Mouse (Mus musculus) gastrocnemius, postnatal 25 days (tissue): Measurements from ENCODE around the gene Ptpn5. TPM values are rescaled to one million over a fixed set of nuclear protein-coding genes. Genes with fewer than 3 reads are reported as not detected.

Experiments
- DNase-seq: peaks from one replicate; pipeline ENCODE4 v3.0.0; 2022
- total RNA-seq, 2 experiments: library from RNA; stranded (reverse); gene quantifications; 1 replicate in 1 of 2; 2 replicates in 1 of 2; pipeline ENCODE4 v1.2.3; 2021

The Ptpn5 gene
- total RNA-seq, 2 experiments from 2014 or later = not detected

DNA sequence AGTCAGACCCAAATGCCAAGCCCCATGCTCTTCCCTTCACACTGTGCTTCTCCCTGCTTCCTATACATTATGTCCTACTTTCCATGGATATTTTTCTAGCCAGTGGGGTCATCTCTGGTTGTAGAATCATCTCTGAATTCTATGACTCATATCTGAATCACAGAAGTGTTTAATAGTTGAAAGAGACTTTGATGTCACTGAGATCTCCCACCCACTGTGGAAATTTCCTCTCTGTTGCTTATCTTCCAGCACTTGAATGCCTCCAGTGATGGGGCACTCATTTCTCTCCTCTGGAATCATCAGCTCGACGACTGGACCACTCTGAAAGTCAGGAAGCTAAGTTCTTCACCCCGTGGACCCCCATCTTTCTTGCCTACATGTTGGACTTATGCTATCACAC is 22.4 kb downstream of the Ptpn5 start:
- no peak for DNase-seq

DNA sequence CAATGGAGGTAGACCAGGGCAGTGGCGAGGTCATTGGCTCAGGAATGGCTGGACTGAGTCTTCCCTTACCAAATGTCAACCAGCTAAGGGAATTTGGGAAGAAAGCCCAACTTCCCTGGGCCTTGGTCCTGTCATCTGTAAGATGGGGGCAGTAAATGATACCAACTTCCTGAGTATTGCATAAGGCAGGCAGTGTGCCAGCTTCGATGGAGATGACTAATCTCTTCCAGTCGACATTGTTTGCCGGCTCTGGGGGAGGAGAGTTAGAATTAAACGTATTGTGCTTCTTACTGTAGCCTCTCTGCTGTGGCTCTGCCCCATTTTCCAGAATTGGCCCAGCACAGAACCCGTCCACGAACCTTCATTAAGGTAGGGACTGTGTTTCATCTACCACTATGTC is 23.0 kb downstream of the Ptpn5 start:
- no peak for DNase-seq

DNA sequence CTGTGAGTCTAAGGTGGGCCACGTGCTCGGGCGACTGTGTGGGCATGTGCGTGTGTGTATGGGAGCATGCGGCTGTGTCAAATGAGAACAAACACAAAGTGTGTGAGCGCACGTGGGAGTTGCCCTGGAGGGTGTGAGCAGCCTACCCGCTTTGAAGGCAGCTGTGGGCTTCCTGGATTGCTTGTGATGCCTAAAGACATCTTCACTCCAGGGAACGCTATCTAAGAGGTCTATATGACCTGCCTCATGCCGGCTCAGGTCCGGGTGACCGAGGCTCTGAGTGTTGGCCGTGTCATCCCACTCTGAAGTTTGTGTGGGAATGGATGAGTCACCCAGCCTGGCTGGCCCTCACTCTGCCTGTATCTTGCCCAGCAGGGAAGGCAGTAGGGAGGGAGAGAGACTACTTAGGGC is 24.7 kb downstream of the Ptpn5 start:
- DNase-seq = no peak

DNA sequence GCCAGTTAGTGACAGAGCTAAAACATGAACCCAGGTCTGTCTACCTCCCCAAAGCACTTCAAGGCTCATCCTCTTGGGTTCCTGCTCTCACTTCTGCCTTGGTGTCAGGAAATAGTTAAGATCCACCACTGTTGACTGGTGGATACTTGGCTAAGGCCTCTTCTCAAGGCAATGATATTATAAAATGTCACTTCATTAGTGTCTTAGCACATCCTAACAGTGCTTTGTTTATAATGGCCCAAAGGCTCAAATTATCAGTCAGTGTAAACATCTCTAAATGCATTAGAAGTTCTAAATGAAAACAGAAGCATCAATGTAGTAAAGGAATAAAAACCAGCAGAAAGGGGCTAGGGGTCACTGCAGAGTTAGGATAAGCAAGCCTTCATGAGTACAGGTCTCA is 26.5 kb downstream of the Ptpn5 start:
- no peak for DNase-seq

DNA sequence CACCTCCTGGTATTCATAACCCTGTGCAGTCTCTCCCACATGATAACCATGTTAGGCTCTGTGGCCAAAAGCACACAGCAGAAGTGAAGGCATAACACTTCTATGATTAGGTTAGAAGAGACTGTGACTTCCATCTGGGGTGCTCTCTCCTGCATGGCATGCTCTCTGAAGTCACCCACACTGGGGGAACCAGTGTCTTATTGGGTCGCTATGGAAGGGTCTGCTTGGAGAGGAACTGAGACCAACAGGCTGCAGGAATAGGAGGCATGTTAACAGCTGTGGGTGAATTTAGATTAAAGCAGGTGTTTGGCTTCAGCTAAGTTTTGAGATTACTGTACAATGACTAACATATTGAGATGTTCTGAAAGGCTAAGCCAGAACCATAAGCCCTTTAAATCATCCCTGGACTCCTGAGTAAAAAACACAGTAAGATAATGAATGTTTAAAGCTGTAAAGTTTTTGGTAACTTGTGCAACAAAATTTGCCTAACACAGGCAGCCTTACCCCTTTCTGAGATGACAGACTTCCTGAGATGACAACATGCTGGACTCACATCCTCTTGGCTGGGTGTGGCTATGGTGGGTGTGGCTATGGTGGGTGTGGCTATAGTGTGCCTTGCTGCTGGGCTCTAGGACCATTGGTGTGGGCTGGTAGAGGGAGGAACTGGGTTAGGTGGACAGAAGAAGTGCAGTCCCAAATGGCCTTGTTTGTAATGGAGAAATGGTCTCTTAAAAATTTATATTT is 29.6 kb downstream of the Ptpn5 start:
- no peak for DNase-seq

DNA sequence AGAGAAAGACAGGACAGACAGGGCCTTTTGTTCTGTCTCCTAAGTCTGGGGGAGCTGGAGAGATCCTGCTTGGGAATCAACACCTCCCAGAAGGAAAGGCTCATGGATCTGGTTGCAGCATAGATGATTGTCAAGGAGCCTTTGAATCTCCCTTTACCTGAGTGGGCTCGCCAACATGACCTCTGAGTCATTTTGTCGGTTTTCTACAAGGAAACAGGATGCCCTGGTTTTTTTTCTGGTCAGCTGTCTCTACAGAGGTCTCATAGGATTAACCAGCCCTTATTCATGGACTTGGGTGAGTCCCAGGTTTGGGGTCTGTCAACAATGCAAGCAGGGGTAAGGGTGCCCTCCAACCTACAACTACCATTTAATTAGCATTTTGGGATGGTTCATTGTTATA is 30.5 kb downstream of the Ptpn5 start:
- DNase-seq = no peak

DNA sequence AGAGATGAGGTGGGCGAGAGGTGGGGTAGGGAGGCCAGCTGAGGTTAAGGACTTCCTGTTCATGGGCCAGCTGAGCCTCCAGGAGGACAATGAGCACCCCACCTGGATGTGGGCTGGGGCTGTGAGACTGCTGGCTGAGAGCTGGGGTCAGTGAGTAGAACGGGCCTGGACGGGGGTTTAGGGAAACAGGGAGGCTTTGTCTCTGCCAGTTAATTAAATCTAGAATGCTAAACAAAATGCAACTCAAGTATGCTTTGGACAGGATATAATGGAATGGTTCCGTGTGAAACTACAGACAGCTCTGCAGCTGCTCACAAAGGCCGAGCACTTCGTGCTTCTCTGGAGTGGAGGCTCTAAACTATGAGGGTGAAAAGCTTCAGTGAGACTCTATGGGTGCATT is 32.9 kb downstream of the Ptpn5 start:
- DNase-seq = no peak

DNA sequence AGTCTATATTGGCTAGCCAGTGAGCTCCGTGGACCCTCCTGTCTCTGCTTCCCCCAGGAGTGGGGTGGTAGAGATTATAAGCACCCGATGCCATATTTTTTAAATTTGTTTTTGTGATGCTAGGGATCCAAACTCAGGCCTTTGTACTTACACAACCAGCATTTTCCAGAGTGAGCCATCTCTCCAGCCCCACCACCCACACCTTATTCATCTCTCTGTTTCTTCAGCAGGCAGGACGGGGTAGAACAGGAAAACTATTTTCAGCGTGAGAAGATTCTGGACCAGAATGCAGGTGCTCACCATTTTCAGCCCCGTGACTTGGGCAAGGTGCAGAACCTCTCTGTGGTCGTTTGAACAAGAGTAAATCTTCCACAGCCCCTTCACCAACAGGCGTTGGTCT is 34.2 kb downstream of the Ptpn5 start:
- DNase-seq = no peak

DNA sequence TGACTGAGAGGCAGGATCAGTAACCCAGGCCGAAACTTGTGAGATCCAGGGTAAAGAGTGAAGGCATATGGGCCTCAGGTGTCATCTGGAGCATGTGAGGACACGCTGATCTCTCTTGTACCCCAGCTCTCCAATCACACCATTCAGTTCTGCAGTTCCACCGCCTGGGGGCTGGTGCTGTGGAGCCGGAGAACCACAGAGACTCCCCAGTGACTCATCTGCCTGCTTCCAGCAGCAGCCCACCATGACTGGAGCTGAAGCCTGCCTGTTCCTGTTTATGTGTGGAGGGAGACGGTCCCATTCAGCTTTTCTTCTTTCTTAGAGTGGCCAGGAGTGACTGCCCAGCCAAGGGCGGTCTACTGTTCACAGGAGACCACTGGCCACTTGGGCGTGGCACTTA is 35.4 kb downstream of the Ptpn5 start:
- no peak for DNase-seq

DNA sequence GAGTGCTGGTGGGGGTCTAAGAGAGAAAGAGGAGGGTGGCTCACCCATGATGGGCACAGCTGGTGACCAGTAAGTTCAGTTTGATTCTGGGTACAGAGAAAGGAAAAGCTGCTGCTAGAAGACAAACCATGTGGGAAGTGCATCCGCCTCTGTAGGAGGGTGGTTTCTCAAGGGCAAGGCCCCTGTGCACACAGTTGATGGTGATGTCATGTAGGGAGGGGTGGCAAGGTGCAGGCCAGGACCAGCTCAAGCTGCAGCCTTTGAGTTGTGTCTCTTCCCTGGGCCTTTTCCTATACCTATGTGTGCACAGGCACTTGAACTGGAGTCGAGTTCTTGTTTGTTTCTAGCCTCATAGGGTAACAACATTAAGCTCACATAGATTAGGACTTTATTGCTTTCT is 38.5 kb downstream of the Ptpn5 start:
- no peak for DNase-seq

DNA sequence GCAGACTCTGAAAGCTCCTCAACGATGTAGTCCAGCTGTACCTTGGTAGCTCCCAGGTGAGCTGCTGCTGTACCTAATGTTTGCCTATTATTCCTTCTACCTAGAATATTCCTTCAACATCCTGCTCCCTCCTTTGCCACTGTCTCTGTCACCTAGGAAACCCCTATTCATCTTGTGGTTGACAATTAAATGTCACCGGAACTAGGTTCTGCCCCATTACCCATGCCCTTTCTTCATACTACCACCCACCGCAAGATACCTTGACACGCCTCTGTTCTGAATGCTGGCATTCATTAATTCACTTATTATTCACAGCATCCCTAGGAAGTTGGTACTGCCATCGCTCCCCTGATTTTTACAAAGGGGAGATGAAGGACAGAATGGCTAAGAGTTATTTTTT is 39.5 kb downstream of the Ptpn5 start:
- no peak for DNase-seq

DNA sequence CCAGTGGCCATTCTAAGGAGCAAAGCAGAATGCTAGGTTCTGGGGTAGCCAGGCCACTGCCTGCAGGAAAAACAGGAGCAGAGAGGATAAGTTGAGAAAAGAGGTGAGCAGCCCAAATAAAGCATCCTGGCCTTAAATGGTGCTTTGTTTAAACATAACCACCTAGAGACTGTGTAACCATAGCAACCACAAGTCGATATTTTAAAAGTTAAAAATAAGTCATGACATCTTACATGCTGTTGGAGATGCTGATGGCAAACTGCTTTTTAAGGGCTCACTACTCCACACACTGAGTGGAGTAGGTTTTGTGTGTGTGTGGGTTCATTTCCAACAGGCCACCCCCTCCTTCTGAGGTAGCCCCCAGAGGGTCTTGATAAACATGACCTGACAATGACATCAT is 48.4 kb downstream of the Ptpn5 start:
- no peak for DNase-seq

DNA sequence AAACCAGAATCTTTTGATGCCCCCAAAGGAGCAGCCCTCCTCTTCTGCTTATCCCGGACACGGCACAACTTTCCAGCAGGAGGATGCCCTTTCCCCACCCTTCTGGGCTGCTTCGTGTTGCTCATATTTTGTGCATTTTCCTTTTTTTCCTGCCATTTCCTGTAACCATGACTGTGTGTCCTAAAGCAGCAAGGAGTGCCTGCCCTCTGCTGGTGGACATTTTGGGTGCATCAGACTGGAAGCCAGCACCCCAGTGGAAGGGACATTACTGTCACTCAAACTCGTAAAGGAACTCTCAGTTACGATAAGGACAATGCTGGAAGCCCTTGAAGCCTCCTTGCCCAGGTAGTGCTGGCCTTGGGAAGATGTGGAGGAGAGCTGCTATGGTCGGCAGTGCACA is 52.2 kb downstream of the Ptpn5 start:
- DNase-seq = peak; percentile 28

DNA sequence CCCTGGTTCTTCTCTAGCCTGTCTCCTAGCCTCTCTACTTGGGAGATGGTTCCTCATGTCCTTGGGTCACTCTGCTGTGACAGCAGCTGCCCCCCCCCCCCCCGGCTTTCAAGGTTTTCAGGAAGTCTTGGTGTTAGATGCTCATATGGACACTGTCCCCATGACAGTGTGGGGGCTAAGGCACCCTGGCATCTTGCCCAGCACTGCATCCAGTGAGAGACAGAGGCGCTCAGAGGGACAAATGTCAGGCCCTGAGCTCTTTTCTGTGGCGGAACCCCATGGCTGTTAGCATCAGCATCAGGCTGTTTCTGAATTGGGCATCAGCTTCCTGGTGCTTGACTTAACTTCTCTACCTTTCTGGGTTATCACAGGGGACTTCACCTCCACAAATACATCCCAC is 52.6 kb downstream of the Ptpn5 start:
- DNase-seq = no peak

DNA sequence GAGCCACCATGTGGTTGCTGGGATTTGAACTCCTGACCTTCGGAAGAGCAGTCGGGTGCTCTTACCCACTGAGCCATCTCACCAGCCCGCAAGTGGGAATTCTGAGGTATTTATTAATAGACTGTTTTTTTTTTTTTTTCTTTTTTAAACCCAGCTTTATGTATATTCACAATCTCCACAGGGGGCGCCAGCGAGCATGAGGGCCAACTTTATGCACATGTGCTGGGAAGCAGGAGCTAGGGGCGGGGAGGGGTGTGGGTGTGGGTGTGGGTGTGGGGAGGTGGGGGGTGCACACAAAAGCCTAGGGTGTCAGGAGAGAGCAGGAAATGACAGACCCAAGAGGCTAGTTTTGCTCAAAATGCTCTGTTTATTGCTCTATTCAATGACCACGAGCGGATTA is 56.0 kb downstream of the Ptpn5 start:
- no peak for DNase-seq

DNA sequence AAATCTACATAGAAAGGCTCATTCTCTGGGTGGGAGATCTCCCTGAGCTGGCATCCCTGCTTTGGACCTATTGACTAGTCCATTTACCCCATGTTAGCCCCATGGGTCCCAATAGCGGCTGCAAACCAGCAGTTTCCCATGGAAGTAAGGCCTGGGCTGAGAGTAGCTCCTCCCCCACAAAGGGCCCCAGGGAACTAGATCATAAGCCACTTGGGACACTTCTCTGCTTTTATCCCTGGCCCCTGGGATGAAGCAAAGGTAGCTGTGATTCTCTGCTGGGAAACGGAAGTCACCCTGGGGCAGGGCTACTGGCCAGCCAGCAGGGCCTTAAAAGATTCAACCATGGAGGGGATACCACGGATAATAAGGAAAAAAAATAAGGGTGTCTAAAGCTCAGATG is 56.8 kb downstream of the Ptpn5 start:
- DNase-seq = no peak

DNA sequence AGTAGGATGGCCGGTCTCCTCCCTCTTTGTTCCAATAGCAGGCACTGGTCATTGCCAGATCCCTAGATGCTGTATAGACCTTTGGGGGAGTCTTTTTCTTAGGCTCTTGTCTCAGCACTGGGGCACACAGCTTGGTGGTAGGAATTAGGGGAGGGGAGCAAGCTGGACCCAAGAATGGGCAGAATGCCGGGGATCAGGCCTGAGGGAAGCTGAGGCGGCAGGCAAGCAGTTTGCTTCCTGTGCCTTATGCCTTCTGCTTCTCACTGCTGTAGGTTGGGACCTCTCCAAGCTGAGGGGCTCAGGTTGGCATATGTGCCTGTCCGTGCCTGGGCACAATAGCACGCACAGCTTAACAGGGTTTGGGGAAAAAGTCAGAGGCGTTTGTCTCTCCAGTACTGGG is 57.3 kb downstream of the Ptpn5 start:
- DNase-seq = no peak

DNA sequence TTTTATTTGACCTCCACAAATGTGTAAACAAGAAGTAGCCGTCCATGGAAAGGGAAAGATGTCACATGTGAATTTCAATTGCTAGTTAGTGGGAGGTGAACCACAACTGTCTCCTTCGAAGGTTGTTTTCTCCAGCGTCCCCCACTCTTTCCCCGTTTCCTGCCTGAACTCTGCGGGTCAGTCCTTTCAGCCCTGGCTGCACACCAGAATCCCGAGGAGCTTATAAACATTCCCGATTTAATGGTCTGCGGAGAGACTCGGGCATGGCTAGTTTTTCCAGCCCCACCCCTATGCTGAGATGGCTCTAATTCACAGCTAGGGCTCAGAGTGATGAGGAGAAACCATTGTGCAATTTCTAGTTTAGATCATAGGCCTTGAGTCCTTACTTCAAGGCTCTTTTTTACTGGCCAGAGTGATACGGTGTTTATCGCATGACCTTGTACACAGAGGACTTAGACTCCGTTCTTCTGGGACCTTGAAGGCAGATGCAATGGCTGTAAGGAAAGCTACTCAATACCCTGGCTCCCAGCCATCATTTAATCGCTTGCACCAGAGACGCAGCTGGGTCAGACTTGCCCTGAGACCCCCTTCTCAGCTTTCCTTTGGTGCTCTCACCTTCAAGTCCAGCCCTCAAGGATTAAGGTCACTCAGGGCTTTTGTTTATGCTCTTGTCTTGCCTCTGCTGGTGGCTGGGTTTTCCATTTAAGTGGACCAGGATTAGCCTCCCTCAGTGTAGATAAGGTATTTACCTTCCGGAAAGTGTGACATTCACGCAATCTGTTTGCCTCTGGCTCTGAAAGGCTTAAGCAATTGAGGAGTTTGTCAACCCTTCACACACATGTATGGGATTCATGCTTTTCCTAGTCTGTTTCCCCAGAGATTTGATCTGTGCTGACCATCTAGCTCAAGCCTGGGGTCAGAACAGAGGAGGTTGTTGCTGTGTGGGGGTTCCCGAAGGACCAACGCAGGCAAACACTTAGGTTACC is 59.7 kb downstream of the Ptpn5 start:
- no peak for DNase-seq

DNA sequence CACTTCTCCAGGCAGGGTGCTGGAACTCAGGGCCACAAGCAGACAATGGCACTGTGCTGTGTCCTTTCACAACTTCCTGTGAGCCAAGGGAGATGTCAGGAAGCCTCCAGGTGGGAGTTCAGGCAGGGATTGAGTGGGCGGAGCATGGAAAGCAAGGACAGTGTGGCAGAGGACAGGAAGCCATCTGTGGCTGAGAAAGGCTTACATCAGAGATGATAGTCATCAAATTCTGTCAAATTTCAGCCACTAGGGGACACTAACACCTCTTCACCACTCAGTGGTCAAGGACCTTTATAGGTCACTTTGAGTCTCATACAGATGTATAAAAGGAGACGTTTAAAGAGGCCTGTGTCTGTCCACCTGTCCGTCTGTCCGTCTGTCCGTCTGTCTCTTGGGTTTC is 60.9 kb downstream of the Ptpn5 start:
- DNase-seq = no peak

DNA sequence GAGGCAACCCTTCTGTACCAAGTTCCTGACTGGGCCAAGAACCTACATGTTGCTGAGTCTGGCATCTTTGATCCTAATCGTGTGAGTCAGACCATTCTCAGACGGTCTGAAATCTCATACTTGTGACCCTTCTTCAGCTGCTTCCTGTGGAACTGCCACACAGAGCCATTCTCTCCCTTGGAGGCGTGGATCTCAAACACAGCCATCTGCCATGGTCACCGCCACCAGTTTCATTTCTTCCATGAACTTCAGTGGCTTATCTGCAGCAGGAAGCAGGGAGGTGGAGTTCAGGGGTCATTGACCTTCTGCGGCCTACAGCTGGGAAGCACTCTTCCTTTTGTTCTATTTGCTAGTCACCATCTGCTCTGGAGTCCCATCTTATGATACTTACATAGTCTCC is 65.6 kb downstream of the Ptpn5 start:
- peak; percentile 19 for DNase-seq

DNA sequence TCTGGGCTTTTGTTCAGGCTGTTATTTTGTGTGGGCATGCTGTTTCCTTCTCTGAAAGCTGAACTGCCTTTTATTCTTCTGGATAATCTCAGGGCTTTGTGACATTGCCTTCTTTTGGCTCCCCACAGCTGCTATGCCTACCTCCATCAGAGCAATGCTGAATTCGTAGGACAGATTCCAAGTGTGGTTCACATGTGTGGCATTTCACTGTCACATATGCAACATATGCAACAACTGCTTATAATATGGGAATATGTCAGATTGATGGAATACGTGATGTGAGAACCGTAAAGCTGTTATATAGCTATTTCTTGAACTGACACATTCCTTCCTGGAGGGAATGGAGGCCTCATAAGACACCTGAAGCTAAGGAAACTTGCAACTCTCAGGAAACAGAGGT is 66.5 kb downstream of the Ptpn5 start:
- DNase-seq = no peak

DNA sequence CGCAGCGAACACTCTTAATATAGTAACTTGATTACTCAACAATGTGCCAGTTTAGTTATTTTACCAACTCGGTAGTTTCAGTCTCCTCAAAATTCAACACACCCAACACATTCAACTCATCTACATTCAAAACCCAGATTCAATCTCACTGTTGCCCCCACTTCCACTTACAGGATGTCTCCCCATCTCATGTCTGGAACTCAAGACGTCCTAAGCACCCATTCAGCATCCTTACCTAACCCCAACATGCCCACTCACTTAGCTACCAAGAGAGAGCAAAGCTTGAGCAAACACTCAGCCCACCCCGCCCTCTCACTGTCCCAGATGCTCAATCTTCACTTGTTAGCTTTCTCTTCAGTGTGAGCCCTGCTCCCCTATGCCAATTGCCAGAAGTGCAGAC is 71.9 kb downstream of the Ptpn5 start:
- DNase-seq = no peak

DNA sequence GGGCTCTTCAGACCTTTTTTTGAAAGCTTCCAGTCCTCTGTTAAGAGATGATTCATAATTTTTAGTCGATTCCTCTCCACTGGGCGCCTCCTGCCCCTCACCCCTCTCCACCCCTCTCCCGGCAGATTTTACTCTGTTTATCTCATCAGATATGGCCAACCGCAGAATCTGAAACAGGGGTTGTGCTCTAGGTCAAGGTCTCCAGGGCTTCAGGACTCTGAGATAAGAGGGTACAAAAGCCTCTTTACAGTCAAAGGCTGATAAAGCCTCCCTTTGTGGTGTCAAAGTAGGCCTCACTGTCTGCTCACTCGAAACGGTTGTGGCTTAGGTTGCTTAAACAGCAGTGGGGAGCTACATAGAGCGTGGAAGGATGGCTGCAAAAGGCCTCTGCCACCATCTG is 74.1 kb downstream of the Ptpn5 start:
- DNase-seq = no peak

DNA sequence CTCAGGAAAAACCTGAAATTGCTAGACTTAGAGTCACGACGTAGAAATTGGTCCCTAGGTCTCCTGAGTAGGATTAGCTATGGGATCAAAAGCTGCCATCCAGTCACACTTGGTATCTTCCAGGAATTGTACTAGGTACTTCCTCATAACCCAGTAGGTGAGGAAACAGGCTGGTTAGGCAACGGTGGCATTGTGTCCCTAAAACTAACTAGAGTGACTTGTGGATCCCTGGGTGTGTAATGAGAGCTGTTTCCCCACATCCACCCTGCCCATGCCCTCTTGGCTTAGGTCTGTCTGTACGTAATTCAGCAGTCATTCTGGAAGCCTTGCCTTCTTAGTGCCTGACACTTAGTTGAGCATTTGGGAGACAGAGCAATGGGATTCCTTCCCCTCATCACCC is 77.2 kb downstream of the Ptpn5 start:
- no peak for DNase-seq
